Mouse (Mus musculus): ENCODE measurements around the gene Nup210. TPM values are rescaled to one million over a fixed set of nuclear protein-coding genes. Genes with fewer than 3 reads are reported as not detected.

The Nup210 gene
- total RNA-seq (2017), result 133 and 208 TPM in 2 replicates

DNA sequence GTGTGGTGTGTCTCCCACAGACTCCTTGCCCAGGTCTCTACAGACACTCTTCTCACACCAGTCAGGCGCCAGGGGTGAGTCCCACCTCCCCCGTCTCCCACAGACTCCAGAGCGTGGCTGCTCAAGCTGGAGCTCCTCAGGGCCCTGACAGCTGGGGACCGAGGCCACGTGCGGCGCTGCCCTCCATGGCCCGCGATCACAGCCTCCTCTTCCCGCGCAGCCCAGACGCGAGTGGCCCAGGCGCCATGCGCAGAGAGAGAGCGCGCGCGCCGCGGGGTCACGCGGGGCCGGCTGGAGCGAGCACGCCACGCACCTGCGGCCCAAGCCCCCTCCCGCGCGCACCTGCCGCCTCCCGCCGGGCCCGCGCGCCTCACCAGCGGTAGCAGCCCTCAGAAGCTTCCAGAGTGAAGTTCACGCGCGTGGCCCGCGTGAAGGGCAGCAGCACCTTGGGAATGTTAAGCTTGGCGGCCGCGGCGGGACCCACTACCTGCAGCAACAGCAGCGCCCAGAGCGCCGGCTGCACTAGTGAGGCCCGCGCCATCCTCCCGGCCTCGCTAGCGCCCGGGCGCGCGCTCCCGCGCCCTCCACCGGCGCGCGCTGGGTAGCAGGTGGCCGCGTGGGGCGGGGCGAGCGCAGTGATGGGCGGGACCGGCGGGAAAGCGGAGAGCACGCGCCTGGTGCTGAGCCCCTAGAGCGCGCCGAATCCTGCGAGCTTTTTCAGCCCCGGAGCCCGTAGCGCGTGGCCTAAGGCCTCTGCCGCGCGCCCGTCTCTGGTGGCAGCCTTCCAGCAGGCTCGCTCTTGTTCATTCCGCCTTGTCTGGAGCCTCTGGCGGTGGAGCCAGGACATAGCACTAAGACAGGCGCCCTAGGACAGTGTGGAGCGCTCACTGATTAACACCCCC is at the start of gene Nup210:
Nup210 (minus strand) TSS at position 586 of the 902 bp plus-strand sequence.
- peak; percentile 92 for ATAC-seq (replicated peaks; ENCODE audit: low read depth, poor library complexity, severe bottlenecking)

DNA sequence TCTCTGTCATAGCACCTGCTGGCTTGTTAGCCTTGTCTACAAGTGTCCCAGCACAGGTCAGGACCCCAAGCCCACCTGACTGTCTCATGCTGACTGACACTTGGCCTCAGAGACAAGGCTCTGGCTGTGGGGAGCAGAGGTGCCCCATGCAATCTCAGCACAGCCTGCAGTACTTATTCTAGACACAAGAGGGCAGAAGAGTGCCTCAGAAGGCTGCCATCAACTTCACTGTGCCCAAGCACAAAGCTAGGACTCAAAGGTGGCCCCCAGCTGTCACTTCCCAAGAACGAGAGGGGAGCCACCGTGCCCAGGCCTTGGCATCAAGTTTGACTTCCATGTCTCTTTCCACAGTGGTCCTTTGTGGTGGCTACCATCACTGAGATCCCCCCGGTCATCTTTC is 48.6 kb upstream of the Nup210 start:
- ATAC-seq (replicated peaks; ENCODE audit: low read depth, poor library complexity, severe bottlenecking), result peak; percentile 81

DNA sequence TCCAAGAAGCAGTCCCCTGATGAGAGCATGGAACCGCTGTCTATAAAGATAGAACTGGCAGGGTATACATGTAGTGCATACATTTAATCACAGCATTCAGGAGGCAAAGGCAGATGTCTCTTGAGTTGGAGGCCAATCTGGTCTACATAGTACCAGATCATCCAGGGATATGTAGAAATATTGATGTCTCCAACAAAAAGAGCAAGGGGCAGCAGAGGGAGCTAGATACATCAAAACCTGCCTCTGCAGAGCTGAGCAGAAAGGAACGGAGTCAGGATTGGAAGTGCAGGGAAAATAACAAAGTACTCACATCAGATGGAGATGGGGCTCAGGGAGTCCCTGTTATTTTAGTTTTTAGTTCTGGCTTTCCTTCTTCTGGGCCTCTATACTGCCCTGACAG is 48.0 kb upstream of the Nup210 start:
- ATAC-seq (replicated peaks; ENCODE audit: low read depth, poor library complexity, severe bottlenecking), result no peak

DNA sequence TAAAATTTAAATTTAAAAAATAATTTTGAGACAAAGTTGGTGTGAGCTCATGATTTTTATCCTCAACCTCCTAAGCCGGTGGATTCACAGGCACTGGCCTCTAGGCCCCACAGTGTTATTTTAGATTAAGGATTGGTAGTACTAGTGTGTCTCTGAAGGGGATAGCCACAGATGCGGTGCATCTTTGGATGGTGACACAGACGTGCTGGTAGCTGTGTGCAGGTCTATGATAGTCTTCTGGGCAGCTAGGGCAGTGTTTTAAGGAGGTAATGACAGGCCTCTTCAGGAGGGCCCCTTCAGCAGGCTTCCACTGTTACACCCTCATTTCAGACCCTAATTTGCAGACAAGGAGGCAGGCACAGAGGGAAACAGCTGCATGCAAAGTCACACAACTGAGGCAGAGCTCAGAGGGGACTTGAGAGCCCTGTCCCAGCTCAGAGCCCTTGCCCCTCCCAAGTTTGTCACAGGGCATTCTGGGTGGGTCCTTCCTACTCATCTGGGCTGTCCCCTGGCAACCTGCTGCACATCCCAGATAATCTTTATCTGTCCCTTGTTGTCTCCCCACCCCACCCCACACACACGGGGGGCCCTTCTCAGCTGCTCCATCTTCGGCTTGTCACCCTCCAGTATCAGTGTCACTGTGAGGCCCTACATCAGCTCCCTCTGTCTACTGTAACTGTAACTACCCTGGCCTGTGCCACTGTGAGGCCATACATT is 46.7 kb upstream of the Nup210 start:
- peak; percentile 61 for ATAC-seq (replicated peaks; ENCODE audit: low read depth, poor library complexity, severe bottlenecking)

DNA sequence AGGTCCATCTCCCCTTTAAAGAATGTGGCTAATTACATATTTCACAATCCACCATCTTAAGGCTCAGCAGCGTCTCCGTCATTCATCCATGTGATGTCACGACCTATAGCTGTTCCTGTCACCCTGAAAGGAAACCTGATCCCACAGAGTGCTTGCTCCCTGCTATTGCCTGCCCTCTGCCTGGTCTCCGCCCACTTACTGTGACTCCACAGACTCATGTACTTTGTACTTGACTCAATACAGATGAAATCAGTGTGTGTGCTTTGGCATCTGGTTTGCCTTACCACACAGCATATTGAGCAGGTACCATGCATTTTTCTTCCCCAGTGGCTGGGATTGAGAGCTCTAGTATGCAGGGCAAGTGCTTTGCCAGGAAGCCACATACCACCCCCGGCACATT is 45.7 kb upstream of the Nup210 start:
- ATAC-seq (replicated peaks; ENCODE audit: low read depth, poor library complexity, severe bottlenecking), result no peak

DNA sequence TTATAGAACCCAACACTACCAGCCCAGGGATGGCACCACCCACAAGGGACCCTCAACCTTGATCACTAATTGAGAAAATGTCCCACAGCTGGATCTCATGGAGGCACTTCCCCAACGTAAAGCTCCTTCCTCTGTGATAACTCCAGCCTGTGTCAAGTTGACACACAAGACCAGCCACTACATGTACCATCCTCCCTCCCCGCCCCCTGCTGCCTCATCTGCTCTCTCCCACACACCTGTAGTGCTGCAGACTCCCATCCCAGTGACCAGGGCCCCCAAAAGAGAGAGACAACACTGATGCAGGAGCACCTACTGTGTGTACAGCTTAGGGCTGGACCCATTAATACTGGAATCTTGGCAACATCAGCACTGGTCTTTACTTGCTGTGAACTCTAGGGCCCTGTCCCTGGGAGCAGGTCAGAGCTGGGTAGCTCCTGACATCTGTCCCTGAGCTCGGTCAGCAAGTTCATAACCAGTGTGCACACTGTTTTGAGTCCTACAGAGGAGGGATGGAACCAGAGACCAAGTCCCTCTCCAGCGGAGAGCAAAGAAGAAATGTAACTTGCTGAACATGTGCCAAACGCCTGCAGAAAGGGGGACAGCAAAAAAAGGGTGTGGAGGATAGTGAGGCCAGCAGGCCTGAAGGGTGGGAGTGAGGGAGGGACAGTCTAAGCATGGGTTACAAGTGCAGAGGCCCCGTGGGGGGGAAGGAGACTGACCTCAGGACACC is 45.0 kb upstream of the Nup210 start:
- no peak for ATAC-seq (replicated peaks; ENCODE audit: low read depth, poor library complexity, severe bottlenecking)

DNA sequence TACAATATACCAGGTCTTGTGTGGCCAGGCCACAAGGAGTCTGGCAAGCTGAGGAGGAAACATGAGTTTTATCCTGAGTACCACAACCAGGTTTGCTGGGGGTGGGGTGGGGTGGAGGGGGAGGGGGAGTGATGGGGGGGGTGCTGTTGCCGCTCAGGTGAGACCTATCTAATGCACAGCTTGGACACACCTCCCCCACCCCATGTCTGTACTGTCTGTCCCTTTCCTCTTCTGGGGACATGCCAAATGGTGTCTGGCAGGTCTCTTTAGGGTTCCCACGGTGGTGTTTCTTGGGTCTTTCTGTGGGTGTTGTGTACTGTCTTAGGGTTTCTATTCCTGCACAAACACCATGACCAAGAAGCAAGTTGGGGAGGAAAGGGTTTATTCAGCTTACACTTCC is 44.3 kb upstream of the Nup210 start:
- ATAC-seq (replicated peaks; ENCODE audit: low read depth, poor library complexity, severe bottlenecking), result no peak

DNA sequence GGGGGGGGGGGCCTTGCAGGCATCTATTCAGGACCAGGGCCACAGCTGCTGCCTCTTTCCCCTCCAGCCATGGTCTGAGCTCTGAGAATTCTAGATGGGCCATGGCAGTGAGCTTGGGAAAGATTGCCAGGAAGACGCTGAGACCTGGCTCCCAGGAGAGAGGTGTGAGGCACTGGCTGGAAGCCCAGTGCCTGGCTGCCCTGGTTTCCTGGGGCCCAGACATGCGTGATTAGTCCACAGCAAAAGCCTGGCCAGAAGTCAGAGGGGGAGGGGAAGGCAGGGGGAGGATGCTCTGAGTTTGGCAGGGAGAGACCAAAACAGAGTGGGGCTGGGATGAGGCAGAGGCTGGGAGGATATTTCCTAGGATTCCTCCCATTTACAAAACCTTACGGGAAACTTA is 43.8 kb upstream of the Nup210 start:
- ATAC-seq (replicated peaks; ENCODE audit: low read depth, poor library complexity, severe bottlenecking), result no peak

DNA sequence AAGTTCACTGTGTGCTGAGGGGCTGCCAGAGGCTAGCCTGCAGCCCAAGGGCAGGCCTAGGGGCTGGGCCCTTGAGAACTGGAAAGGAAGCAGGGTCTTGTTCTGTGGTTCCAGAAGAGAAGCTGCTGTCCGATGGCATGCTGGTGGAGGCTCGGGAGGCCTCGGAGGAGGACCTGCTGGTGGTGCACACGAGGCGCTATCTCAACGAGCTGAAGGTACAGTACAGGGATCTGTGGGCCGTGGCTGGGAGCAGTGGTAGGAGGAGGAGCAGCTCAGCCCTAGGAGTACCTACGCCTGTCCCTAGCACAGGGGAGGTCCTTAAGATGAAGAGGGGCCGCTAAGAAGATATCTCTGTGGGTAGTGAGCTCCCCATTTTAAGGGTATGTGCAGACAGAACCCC is 42.4 kb upstream of the Nup210 start:
- ATAC-seq (replicated peaks; ENCODE audit: low read depth, poor library complexity, severe bottlenecking), result no peak

DNA sequence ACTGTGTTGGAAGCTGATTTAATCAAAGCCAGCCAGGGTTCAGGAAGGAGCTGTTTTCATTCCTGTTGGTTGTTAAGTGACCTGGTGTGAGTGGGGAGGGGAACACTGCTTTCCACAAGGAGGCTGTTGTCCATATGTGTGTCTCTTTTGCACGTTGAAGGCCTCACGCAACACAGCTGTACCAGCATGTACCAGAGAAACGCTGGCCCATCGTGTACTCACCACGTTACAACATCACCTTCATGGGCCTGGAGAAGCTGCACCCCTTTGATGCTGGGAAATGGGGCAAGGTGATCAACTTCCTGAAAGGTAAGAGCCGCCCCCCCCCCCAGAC is 40.6 kb upstream of the Nup210 start:
- no peak for ATAC-seq (replicated peaks; ENCODE audit: low read depth, poor library complexity, severe bottlenecking)

DNA sequence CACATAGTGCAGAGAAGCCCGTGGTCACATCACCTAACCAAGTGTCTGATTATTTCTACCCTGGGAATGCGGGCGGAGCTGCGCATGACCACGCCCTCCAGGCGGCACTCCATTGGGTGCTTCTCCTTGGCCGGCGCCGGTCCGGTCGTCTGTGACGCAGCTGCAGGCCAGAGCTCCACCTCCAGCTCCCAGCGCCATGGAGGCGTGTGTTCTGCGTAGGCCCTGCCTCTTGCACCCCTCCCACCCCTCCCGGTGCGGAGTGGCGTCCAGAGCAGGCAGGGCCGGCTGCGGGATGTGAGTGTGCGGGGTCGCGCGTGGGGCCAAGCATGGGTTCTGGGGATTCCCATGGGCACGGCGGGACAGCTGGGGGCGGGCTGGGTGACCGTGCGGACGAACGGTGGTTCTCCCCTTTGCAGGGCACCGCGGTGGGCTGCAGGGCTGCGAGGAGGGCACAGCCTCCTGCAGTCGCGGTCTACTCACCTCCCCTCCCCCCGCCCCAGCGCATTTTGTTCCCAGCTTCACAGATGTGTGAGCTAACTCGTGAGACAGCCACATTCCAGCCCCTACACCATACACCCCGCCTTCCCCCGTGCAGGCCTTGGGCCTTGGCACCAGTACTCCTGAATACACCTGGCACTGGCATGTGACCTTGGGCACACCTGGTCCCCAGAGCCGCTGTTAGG is 40.1 kb upstream of the Nup210 start, which contains the start of gene Hdac11:
Hdac11 (plus strand) TSS at position 112 of the 683 bp plus-strand sequence.
- peak; percentile 95 for ATAC-seq (replicated peaks; ENCODE audit: low read depth, poor library complexity, severe bottlenecking)

DNA sequence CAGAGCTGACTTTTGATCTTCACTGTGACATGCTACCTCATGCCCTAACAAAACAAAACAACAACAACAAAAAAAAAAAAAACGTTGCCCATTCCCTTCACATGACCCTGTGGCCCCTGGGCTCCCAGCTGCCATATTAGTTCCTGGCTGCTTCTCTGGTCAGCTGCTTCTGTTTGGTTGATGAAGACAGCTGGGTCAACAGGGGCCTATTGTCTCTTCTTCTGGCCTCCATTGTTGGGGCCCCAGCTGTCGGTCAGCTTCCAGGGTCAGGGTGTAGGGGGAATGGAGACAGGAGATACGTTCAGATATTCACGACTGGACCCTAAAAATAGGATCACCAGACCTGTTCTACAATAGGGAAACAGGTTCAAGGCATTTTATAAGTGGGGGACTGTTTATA is 39.4 kb upstream of the Nup210 start:
- ATAC-seq (replicated peaks; ENCODE audit: low read depth, poor library complexity, severe bottlenecking), result no peak

DNA sequence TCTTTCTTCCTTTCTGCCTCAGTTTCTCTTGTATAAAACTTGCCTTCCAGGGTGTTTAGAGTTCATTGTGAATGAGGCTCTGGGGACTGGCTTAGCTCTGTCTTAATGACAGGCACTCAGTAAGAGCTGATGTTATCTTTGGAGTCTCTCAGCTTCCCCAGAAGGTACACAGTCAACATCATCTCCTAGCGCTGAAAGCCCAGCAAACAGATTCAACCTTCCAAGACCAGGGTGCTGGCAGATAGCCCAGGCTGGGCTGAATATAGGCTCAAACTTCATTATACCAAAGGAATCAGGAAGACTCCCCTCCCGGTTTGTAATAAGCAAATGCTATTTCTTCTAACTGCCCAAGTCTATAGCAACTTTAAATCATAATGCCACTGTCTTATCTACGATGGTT is 38.7 kb upstream of the Nup210 start:
- no peak for ATAC-seq (replicated peaks; ENCODE audit: low read depth, poor library complexity, severe bottlenecking)

DNA sequence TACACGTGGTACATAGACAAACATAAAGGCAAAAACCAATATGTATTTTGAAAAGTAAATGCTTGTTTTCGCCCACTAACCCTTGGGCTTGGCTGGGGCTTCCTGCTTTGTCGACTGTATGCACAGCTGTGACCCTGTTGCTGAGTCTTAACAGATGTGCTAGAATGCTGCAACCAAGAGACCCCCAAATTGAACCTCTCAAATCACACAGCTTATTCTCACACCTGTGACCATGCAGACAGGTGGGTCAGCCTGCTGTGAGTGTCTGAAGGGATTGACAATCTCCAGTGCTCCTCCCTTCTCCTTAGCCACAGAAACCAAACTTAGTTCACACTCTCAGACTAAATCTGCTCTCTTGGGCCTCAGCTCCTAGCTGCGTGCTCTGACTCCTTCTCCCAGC is 38.1 kb upstream of the Nup210 start:
- ATAC-seq (replicated peaks; ENCODE audit: low read depth, poor library complexity, severe bottlenecking), result no peak

DNA sequence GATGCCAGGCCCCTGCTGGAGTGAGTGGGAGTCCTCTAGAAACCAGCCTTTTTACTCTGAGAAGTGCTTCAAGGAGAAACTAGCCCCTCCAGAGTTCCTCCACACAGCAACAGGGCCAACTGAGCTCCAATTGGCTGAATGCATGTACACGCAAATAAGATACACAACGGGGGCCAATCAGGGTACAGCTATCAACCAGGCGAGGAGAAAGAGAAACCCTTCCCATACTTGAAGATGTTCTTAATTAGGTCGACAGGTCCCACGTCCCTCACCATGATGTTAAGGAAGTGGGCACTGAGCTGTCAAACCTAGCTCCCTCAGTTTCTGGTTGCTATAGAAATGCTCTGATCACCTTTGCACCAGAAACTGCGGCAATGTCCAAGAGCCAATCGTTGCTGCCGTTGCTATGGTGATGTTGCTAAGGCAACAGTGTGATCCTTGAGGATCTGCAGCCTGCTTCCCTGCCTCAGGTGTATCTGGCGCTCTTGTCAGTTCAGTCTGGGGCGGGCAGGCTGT is 37.0 kb upstream of the Nup210 start:
- ATAC-seq (replicated peaks; ENCODE audit: low read depth, poor library complexity, severe bottlenecking), result peak; percentile 61

DNA sequence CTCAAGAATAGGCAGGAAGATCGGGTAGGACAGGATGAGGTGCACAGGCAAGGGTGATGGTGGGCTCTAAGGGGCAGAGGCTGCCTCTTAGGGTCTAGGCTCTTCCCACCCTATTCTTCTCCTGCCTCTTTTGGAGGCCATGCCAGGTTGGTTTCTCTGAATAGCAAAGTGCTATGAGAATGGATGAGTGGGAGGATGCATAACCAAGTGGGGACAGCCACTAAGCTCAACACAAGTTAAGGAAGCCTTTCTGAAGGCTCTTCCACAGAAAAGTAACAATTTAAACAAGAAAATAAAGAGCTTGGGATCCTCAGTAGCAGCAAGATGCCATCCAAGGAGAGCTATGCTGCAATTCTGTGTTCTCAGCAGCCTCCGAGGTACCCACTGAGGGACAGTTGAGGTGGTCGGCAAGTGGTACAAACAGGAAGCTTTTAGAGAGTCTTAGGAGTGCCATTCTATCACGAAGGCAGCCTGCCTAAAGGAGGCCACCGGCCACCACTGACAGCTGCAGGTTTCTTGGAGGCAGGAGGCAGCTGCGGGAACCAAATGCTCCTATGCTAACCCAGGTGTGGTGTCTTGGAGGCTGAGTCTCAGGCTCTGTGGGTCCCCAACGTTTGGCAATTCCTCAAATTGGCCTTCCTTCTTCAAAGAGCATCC is 36.4 kb upstream of the Nup210 start:
- ATAC-seq (replicated peaks; ENCODE audit: low read depth, poor library complexity, severe bottlenecking), result no peak

DNA sequence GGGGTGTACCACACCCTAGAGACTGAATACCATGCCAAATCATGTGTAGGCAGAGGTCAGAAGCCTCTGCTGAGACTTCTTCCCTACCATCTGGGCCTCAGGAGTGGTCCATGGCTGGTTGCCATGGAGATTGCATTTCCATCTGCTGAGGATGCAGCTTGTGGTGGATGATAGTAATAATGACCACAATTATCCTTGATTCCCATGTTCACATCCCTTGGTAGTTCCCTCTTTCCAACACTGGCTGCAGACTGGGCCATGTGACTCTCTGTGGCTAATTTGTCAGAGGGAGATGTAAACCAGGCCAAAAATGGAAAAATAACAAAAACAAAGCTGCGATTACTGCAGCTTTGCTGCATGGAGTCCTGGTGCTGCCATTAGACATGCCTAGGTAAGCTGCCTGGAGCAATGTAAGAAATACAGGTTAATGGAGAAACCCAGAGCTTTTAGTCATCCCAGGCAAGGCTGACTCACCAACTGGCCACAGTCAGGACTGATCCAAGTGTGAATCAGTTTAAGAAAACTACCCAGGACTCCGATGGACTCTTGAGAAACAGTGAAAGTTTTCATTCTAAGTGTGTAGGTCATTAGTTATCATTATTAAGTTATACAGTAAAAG is 30.6 kb upstream of the Nup210 start:
- no peak for ATAC-seq (replicated peaks; ENCODE audit: low read depth, poor library complexity, severe bottlenecking)

DNA sequence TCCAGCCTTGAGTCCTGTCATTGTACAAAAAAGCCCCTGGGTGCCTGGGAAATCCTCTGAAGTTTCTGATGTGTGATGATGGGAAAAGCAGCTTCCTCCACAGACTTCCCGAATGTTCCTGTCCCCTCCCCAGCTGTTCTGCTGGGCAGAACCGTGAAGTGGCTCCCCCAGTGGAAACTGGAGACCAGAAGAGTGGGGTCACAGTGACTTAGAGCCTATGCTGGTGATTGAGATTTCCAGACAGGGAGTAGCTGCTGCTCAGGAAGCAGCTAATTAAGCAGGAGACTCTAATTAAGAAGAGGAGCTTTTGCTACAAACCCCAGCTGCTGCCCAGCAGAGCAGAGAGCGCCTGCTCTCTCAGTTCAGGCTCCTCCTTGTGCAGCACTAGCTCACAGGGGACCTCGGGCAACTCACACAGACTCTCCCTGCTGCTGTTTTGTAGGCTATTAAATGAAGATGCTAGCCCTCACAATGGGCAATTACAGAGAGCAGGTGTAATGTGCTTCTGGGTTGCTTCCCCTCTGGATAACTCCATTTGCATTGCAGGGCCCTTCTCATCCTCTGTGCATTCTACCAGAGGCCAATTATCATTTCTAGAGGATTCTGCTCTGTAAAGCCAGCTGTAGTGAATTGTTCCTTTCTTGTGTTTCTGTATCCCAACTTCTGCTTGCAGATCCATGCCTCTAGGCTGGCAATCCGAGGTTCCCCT is 30.0 kb upstream of the Nup210 start:
- no peak for ATAC-seq (replicated peaks; ENCODE audit: low read depth, poor library complexity, severe bottlenecking)

DNA sequence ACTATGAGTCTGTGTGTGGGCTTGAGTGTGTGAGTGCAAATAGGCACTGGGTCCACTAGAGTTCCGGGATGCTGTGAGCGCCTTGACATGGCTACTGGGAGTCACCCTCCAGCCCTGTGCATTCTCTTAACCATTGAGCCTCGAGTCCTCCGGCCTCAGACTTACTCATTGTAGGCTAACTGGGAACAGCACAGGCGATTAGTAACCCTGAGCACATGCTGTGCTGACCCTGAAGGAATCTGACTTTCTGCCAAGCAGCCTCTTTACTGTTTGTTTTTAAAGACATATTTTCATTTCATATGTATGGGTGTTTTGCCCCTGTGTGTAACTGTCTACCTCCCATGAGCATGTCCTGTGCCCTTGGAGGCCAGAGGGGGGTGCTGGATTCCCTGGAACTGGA is 28.9 kb upstream of the Nup210 start:
- ATAC-seq (replicated peaks; ENCODE audit: low read depth, poor library complexity, severe bottlenecking), result no peak
